ENCODE assay signal across 19 mouse cellular contexts in genomic region chr12:40523020-40523419, GRCm38 (mm10).
A peak's percentile ranks its signal among the peaks of the same experiment; 100 is the strongest.
DNase-seq lines count a peak whose midpoint lies in the region; ATAC-seq and TF ChIP-seq lines count a peak whose summit lies in the region.
"Had no signal": no experiment of that assay in that cellular context is flagged by ENCODE, and none has a peak within 500 bp of the region (broad histone marks: within the 10 kb centered on the region; RNA-seq: fewer than 3 reads in every experiment).

No protein-coding gene starts in this region.

- peak; percentile 51 for TF ChIP-seq CTCF in midbrain, postnatal 0 days (IDR thresholded peaks at IDR 0.05)

- in situ Hi-C loops in ES-E14 (cut with MboI; ENCODE audit: low sequenced_read_pairs in 2 of 2, unreplicated experiment in 2 of 2): no loop called here

- no peak overlapping the region for H3K4me3 ChIP-seq in heart, embryonic 10.5 days
- H3K4me3 ChIP-seq in midbrain, postnatal 0 days (ENCODE audit: low read depth, low read length): no peak overlapping the region
- no peak overlapping the region for H3K4me3 ChIP-seq in midbrain, embryonic 11.5 days (ENCODE audit: low read depth, low read length)
- H3K4me3 ChIP-seq in ES-E14 (ENCODE audit: insufficient read depth in 1 of 2, low read depth in 1 of 2, low read length in 2 of 2, poor library complexity in 1 of 2, severe bottlenecking in 1 of 2) (no peak overlapping the region), macrophage (ENCODE audit: inconsistent target) (no peak overlapping the region; the same call in 1 of the 2 replicates)
- no peak overlapping the region for H3K4me3 ChIP-seq in kidney, embryonic 15.5 days (replicated peaks)
- H3K4me3 ChIP-seq: embryonic facial prominence, embryonic 10.5 days; forebrain, embryonic 13.5 days; hindbrain, embryonic 13.5 days; intestine, embryonic 15.5 days had no signal

- no peaks in the 10 kb centered on the region for H3K9me3 ChIP-seq in heart, embryonic 10.5 days
- H3K9me3 ChIP-seq in midbrain, postnatal 0 days (ENCODE audit: low read length): no peaks in the 10 kb centered on the region
- no peaks in the 10 kb centered on the region for H3K9me3 ChIP-seq in midbrain, embryonic 11.5 days (ENCODE audit: control insufficient read depth, low read length)
- no peaks in the 10 kb centered on the region for H3K9me3 ChIP-seq in ES-E14 (ENCODE audit: control insufficient read depth, insufficient read depth, low read depth, low read length)
- H3K9me3 ChIP-seq in kidney, embryonic 15.5 days (replicated peaks): no peaks in the 10 kb centered on the region
- H3K9me3 ChIP-seq: embryonic facial prominence, embryonic 10.5 days; forebrain, embryonic 13.5 days; hindbrain, embryonic 13.5 days; intestine, embryonic 15.5 days had no signal

- H3K27me3 ChIP-seq in heart, embryonic 10.5 days (ENCODE audit: insufficient read depth, poor library complexity, severe bottlenecking): no peaks in the 10 kb centered on the region
- no peaks in the 10 kb centered on the region for H3K27me3 ChIP-seq in midbrain, postnatal 0 days (ENCODE audit: insufficient read depth, low read length)
- no peaks in the 10 kb centered on the region for H3K27me3 ChIP-seq in midbrain, embryonic 11.5 days (ENCODE audit: control insufficient read depth, insufficient read depth, low read length)
- no peaks in the 10 kb centered on the region for H3K27me3 ChIP-seq in kidney, embryonic 15.5 days
- H3K27me3 ChIP-seq: forebrain, embryonic 13.5 days; hindbrain, embryonic 13.5 days; intestine, embryonic 15.5 days had no signal

- H3K27ac ChIP-seq in heart, embryonic 10.5 days: no peak overlapping the region
- no peak overlapping the region for H3K27ac ChIP-seq in midbrain, postnatal 0 days (ENCODE audit: low read depth, low read length)
- no peak overlapping the region for H3K27ac ChIP-seq in midbrain, embryonic 11.5 days (ENCODE audit: low read depth, low read length)
- H3K27ac ChIP-seq in ES-E14 (ENCODE audit: insufficient read depth, low read depth, low read length, poor library complexity, severe bottlenecking) (no peak overlapping the region), macrophage (peak overlapping the region; percentile 81)
- no peak overlapping the region for H3K27ac ChIP-seq in kidney, embryonic 15.5 days
- H3K27ac ChIP-seq: embryonic facial prominence, embryonic 10.5 days; forebrain, embryonic 13.5 days; hindbrain, embryonic 13.5 days; intestine, embryonic 15.5 days had no signal

- no peak overlapping the region for H3K9ac ChIP-seq in midbrain, postnatal 0 days (replicated peaks; ENCODE audit: low read length, poor library complexity, severe bottlenecking)
- no peak overlapping the region for H3K9ac ChIP-seq in midbrain, embryonic 11.5 days (ENCODE audit: low read length)
- no peak overlapping the region for H3K9ac ChIP-seq in ES-E14 (ENCODE audit: insufficient read depth, low read depth, low read length, poor library complexity, severe bottlenecking)
- no peak overlapping the region for H3K9ac ChIP-seq in kidney, embryonic 15.5 days
- H3K9ac ChIP-seq: forebrain, embryonic 13.5 days; hindbrain, embryonic 13.5 days; intestine, embryonic 15.5 days had no signal

- H3K36me3 ChIP-seq in heart, embryonic 10.5 days: no peaks in the 10 kb centered on the region
- no peaks in the 10 kb centered on the region for H3K36me3 ChIP-seq in midbrain, postnatal 0 days (ENCODE audit: insufficient read depth, low read length)
- H3K36me3 ChIP-seq in midbrain, embryonic 11.5 days (ENCODE audit: control insufficient read depth, insufficient read depth, low read length): no peaks in the 10 kb centered on the region
- H3K36me3 ChIP-seq in ES-E14 (ENCODE audit: control insufficient read depth, insufficient read depth, low read length, poor library complexity, severe bottlenecking): no peaks in the 10 kb centered on the region
- no peaks in the 10 kb centered on the region for H3K36me3 ChIP-seq in macrophage (ENCODE audit: inconsistent target)
- H3K36me3 ChIP-seq in kidney, embryonic 15.5 days: no peaks in the 10 kb centered on the region
- H3K36me3 ChIP-seq: embryonic facial prominence, embryonic 10.5 days; hindbrain, embryonic 13.5 days; intestine, embryonic 15.5 days had no signal

- H3K79me2 ChIP-seq in macrophage (ENCODE audit: inconsistent target): peaks cover 25% of the 10 kb centered on the region; the same call in 1 of the 2 replicates

- peak; percentile 3 for DNase-seq in heart, adult 11 months
- no peak for DNase-seq in heart, embryonic 10.5 days (ENCODE audit: low spot score)
- no peak for DNase-seq in midbrain, postnatal 0 days (ENCODE audit: low spot score)
- DNase-seq in midbrain, embryonic 11.5 days (ENCODE audit: low spot score, missing footprints): no peak
- DNase-seq in ES-E14 (ENCODE audit: low read depth, low spot score) (no peak), liver (no peak)
- DNase-seq: adrenal gland, postnatal 10 days; cerebellum, adult 18-20 months; cerebellum, adult 9-11 months; cerebellum, postnatal 36 days; gastrocnemius, postnatal 14 days; heart, postnatal 10 days; heart, postnatal 4 days had no signal

- no peak overlapping the region for H3K4me2 ChIP-seq in midbrain, postnatal 0 days (ENCODE audit: low read depth, low read length, poor library complexity, severe bottlenecking)
- no peak overlapping the region for H3K4me2 ChIP-seq in midbrain, embryonic 11.5 days
- no peak overlapping the region for H3K4me2 ChIP-seq in kidney, embryonic 15.5 days
- H3K4me2 ChIP-seq: forebrain, embryonic 13.5 days; hindbrain, embryonic 13.5 days; intestine, embryonic 15.5 days had no signal

- no peaks in the 10 kb centered on the region for H3K4me1 ChIP-seq in heart, embryonic 10.5 days
- no peaks in the 10 kb centered on the region for H3K4me1 ChIP-seq in midbrain, postnatal 0 days (ENCODE audit: insufficient read depth, low read length)
- H3K4me1 ChIP-seq in midbrain, embryonic 11.5 days (ENCODE audit: control insufficient read depth, insufficient read depth, low read length): no peaks in the 10 kb centered on the region
- no peaks in the 10 kb centered on the region for H3K4me1 ChIP-seq in ES-E14 (ENCODE audit: control insufficient read depth in 2 of 2, insufficient read depth in 2 of 2, low read length in 2 of 2, poor library complexity in 1 of 2)
- no peaks in the 10 kb centered on the region for H3K4me1 ChIP-seq in kidney, embryonic 15.5 days
- H3K4me1 ChIP-seq: embryonic facial prominence, embryonic 10.5 days; forebrain, embryonic 13.5 days; hindbrain, embryonic 13.5 days; intestine, embryonic 15.5 days had no signal

- no peak for ATAC-seq in midbrain, postnatal 0 days (ENCODE audit: low FRiP score)
- no peak for ATAC-seq in midbrain, embryonic 11.5 days (ENCODE audit: low FRiP score)
- no peak for ATAC-seq in kidney, embryonic 15.5 days (replicated peaks; ENCODE audit: low FRiP score)
- ATAC-seq: forebrain, embryonic 13.5 days; intestine, embryonic 15.5 days had no signal

- WGBS in heart, embryonic 10.5 days: 92% methylated on average over 4 of the region's 4 CpGs
- WGBS in midbrain, postnatal 0 days: 87% methylated on average over 4 of the region's 4 CpGs
- WGBS in midbrain, embryonic 11.5 days: 92% methylated on average over 4 of the region's 4 CpGs
- 83% methylated on average over 4 of the region's 4 CpGs for WGBS in macrophage (ENCODE audit: missing documents)
- WGBS in kidney, embryonic 15.5 days: 88% methylated on average over 4 of the region's 4 CpGs

TF ChIP-seq in ES-E14, 5 proteins besides CTCF, POLR2A, EP300 and RAD21:
- TF ChIP-seq ZC3H11A (IDR thresholded peaks at IDR 0.05; ENCODE audit: borderline replicate concordance, low read depth, low read length) (no peak), MAFK (IDR thresholded peaks at IDR 0.05; ENCODE audit: insufficient read depth, low read depth, low read length) (peak; percentile 81)
